Mouse (Mus musculus) hindbrain, postnatal 0 days (tissue): ENCODE measurements at regions not wholly inside any gene's neighbourhood (a gene's known extent, or its start where the extent isn't known, plus 50 kb on each side); places are given as distances from the start of the nearest gene placed in this dataset.
"Not testable (repeated sequence)": the region's sequence is repeated elsewhere in the genome, so short reads cannot be mapped to it uniquely, and the experiment has no call there.

Experiments used
- ATAC-seq: fragments of 200-750 bp; cut with Nextera tagmentation; 2 replicates; pipeline ENCODE4 v1.8.0; 2017; ENCODE audit warnings: mild to moderate bottlenecking, moderate TSS enrichment, moderate library complexity
- DNase-seq: peaks from one replicate; pipeline ENCODE4 v3.0.0-alpha.2; 2015; ENCODE audit warnings: low spot score
- H3K27ac ChIP-seq: fragments of 300-500 bp; sonication (generic); 2 replicates; pipeline ENCODE4 v1.5.1; 2014; ENCODE audit warnings: mild to moderate bottlenecking
- H3K27me3 ChIP-seq: fragments of 300-500 bp; sonication (generic); 2 replicates; pipeline ENCODE4 v1.6.1; 2014; ENCODE audit warnings: low read length, mixed read lengths; ENCODE audit not compliant: insufficient read depth
- H3K36me3 ChIP-seq: fragments of 300-500 bp; sonication (generic); 2 replicates; pipeline ENCODE4 v1.6.1; 2014; ENCODE audit warnings: low read length, mixed read lengths; ENCODE audit not compliant: insufficient read depth
- H3K4me1 ChIP-seq: fragments of 300-500 bp; sonication (generic); 2 replicates; pipeline ENCODE4 v1.6.1; 2014; ENCODE audit warnings: antibody characterized with exemption, low read length, mixed read lengths; ENCODE audit not compliant: insufficient read depth
- H3K4me2 ChIP-seq: fragments of 300-500 bp; sonication (generic); 2 replicates; pipeline ENCODE4 v1.6.1; 2014; ENCODE audit warnings: low read depth, mild to moderate bottlenecking, low read length, moderate library complexity, mixed read lengths
- H3K4me3 ChIP-seq: fragments of 300-500 bp; sonication (generic); 2 replicates; pipeline ENCODE4 v1.5.1; 2014; ENCODE audit warnings: low read length
- H3K9ac ChIP-seq: fragments of 300-500 bp; sonication (generic); replicated peaks from 2 replicates; pipeline ENCODE4 v1.6.1; 2014; ENCODE audit warnings: mild to moderate bottlenecking, low read length, moderate library complexity, mixed read lengths
- H3K9me3 ChIP-seq: fragments of 300-500 bp; sonication (generic); 2 replicates; pipeline ENCODE4 v1.6.1; 2016; ENCODE audit warnings: low read length, mixed read lengths
- CTCF ChIP-seq: IDR thresholded peaks from 2 replicates; pipeline ENCODE4 v1.5.1; 2016; ENCODE audit warnings: antibody characterized with exemption, control low read depth, low read depth
- WGBS: fragments of 180-500 bp; shearing (Covaris S2); extraction: QIAGEN DNeasy Blood & Tissue Kit; methylation state at CpG from one replicate; pipeline ENCODE4 v1.1.7; 2014; 5-methylcytosine and 5-hydroxymethylcytosine counted together

DNA sequence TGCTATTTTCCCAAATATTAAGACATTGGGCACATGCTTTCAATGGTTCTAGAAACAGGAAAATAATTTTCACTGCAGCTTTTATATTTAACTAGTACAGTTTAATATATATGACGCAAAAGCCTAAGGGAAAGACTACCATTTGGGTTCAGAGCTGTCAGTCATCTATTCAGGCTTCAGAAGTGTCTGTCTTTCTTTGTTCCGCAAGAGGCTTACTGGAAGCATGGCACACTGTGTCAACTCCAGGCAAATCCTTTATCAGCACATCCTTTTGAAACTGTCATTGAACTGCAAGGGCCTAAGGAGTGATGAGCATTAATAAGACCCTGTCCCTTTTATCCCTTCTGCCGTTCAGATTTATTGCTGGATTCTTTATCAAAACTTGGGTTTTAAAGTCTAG is 158.2 kb downstream of the Gm5152 start:
- H3K36me3 ChIP-seq, H3K9ac ChIP-seq, H3K27me3 ChIP-seq, H3K4me3 ChIP-seq, H3K9me3 ChIP-seq, H3K4me2 ChIP-seq, H3K27ac ChIP-seq, DNase-seq, H3K4me1 ChIP-seq, ATAC-seq: not testable (repeated sequence)
- 45% methylated on average over 3 of the region's 3 CpGs for WGBS

DNA sequence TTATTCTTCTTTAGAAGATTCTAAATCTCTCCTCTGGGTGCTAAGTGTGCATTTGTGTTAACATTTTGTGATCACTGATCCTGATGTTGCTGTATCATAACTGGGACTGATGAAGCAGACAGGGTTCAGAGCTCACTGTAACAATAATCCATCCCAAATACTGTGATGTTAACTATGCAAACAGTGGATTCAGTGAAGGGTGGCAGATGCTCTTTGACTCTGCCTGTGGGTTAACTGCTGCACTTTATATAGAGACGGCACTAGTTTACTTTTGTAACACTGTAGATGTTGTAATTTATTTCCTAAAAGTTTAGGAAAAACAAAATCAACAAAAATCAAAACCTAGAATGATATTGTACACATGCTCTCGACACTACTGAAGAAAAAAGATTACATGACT is 190.9 kb downstream of the Gm5152 start:
- no peak for ATAC-seq
- Histone ChIP-seq H3K4me2 (no peak overlapping the region), H3K27me3 (no peaks in the 10 kb centered on the region), H3K9me3 (no peaks in the 10 kb centered on the region), H3K9ac (no peak overlapping the region), H3K27ac (no peak overlapping the region), H3K4me1 (no peaks in the 10 kb centered on the region), H3K36me3 (no peaks in the 10 kb centered on the region), H3K4me3 (no peak overlapping the region)
- WGBS, result 77% methylated on average over 2 of the region's 2 CpGs
- TF ChIP-seq CTCF, result no peak
- DNase-seq, result no peak

DNA sequence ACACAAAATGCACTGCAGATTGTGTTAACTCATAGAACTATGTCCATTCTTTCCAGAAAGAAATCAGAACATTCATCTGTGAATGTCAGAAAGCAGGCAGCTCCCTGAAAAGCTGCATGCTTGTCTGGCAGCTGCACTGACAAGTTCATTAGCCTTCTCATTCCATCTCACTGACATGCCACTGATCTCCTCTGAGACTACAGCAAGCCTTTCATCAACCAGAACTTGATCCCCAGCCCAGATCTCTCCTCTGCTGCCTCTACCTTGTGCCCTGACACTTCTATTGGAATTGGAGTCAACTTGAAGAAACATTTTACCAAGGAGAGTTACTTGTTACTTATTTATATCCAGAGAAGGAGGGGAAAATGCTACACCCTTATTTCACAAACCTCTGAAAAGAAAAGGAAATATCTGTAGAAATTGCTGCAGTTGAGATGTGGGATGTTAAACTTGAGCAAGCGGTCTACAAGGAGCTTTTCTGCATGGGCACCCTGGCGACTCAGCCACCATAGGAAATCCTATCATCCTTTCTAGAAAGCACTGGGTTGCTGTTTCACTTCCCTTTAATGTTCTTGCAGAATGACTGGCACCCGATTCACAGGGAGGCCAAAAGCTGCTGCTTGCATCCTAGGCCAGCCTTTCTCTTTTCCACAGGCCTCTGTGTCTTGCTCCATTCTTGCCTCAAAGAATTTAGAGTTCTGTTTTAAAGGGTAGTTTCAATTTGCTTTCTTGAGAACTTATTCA is 191.5 kb downstream of the Gm5152 start:
- ATAC-seq (no peak), DNase-seq (peak; percentile 11)
- H3K36me3 ChIP-seq, result no peaks in the 10 kb centered on the region
- WGBS, result 72% methylated on average over 3 of the region's 3 CpGs
- no peaks in the 10 kb centered on the region for H3K27me3 ChIP-seq
- H3K27ac ChIP-seq, result no peak overlapping the region
- H3K4me1 ChIP-seq, result no peaks in the 10 kb centered on the region
- H3K4me3 ChIP-seq, result no peak overlapping the region
- no peak for TF ChIP-seq CTCF
- H3K4me2 ChIP-seq, result no peak overlapping the region
- H3K9ac ChIP-seq, result no peak overlapping the region
- H3K9me3 ChIP-seq, result no peaks in the 10 kb centered on the region

- Histone ChIP-seq H3K4me1 (no peaks in the 10 kb centered on the region), H3K9me3 (no peaks in the 10 kb centered on the region), H3K36me3 (no peaks in the 10 kb centered on the region), H3K9ac (no peak overlapping the region), H3K4me2 (no peak overlapping the region), H3K27ac (no peak overlapping the region), H3K4me3 (no peak overlapping the region), H3K27me3 (no peaks in the 10 kb centered on the region)
- ATAC-seq (no peak), DNase-seq (no peak)
- WGBS, result 75% methylated on average over 3 of the region's 3 CpGs
- TF ChIP-seq CTCF, result no peak
These were observed 204.7 kb downstream of the Gm5152 start for GRCm38 (mm10) chr5:10041635-10042034.

DNA sequence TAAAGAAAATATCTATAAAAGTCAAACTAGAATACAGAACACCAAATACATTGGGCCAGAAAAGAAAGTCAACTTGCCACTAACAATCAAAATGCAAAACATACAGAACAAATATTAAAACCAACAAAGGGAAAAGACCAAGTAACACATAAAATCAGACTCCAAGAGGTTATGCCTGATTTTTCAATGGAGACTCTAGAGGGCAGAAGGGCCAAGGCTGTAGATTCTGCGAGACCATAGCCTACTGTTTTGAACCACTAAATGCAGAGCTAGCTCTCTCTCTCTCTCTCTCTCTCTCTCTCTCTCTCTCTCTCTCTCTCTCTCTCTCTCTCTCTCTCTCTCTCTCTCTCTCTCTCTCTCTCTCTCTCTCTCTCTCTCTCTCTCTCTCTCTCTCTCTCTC is 221.2 kb downstream of the Gm5152 start:
- not testable (repeated sequence) for H3K4me1 ChIP-seq, H3K27me3 ChIP-seq, H3K36me3 ChIP-seq, ATAC-seq, DNase-seq, H3K27ac ChIP-seq, H3K9me3 ChIP-seq, H3K4me3 ChIP-seq, H3K9ac ChIP-seq, H3K4me2 ChIP-seq
- WGBS, result 100% methylated on average over 1 of the region's 1 CpGs
